Mouse (Mus musculus) heart, embryonic 15.5 days (tissue): ENCODE results near the gene Gcnt2. TPM values are rescaled to one million over a fixed set of nuclear protein-coding genes. Genes with fewer than 3 reads are reported as not detected.
A peak's percentile ranks its signal among the peaks of the same experiment; 100 is the strongest.
"Not testable (repeated sequence)": the region's sequence is repeated elsewhere in the genome, so short reads cannot be mapped to it uniquely, and the experiment has no call there.

Experiments used
- ATAC-seq: fragments of 200-750 bp; cut with Nextera tagmentation; replicated peaks from 2 replicates; pipeline ENCODE4 v1.8.0; 2017; ENCODE audit warnings: low read depth, moderate TSS enrichment; ENCODE audit not compliant: insufficient number of reproducible peaks, insufficient read depth, low FRiP score
- H3K27ac ChIP-seq: fragments of 300-500 bp; sonication (generic); 2 replicates; pipeline ENCODE4 v1.5.1; 2015; ENCODE audit warnings: mild to moderate bottlenecking, inconsistent platforms
- H3K27me3 ChIP-seq: fragments of 300-500 bp; sonication (generic); 2 replicates; pipeline ENCODE4 v1.6.1; 2015; ENCODE audit warnings: inconsistent platforms
- H3K36me3 ChIP-seq: fragments of 300-500 bp; sonication (generic); 2 replicates; pipeline ENCODE4 v1.6.1; 2015; ENCODE audit warnings: mild to moderate bottlenecking, inconsistent platforms
- H3K4me1 ChIP-seq: fragments of 300-500 bp; sonication (generic); replicated peaks from 2 replicates; pipeline ENCODE4 v1.6.1; 2015; ENCODE audit warnings: inconsistent platforms
- H3K4me2 ChIP-seq: fragments of 300-500 bp; sonication (generic); 2 replicates; pipeline ENCODE4 v1.6.1; 2015; ENCODE audit warnings: inconsistent platforms, mild to moderate bottlenecking, moderate library complexity
- H3K4me3 ChIP-seq: fragments of 300-500 bp; sonication (generic); 2 replicates; pipeline ENCODE4 v1.5.1; 2015; ENCODE audit warnings: mild to moderate bottlenecking, inconsistent platforms
- H3K9ac ChIP-seq: fragments of 300-500 bp; sonication (generic); 2 replicates; pipeline ENCODE4 v1.6.1; 2015; ENCODE audit warnings: mild to moderate bottlenecking, inconsistent platforms
- H3K9me3 ChIP-seq: fragments of 300-500 bp; sonication (generic); replicated peaks from 2 replicates; pipeline ENCODE4 v1.6.1; 2016; ENCODE audit warnings: inconsistent platforms
- WGBS: fragments of 180-500 bp; shearing (Covaris S2); methylation state at CpG from one replicate; pipeline ENCODE4 v1.1.7; 2015; ENCODE audit warnings: mixed read lengths; 5-methylcytosine and 5-hydroxymethylcytosine counted together
- polyA plus RNA-seq: library from polyadenylated mRNA; unstranded; fragments of >200 nt; fragmentation: Nextera tagmentation; extraction: Ambion mirVana; gene quantifications from 2 replicates; pipeline ENCODE4 v1.2.1, GENCODE M21; 2015

Gcnt2 gene
- polyA plus RNA-seq, 1 experiment from 2014 or later: 3.4 TPM

- 51% methylated on average over 4 of the region's 4 CpGs for WGBS
- Histone ChIP-seq H3K4me3 (no peak overlapping the region), H3K4me2 (no peak overlapping the region), H3K27me3 (no peaks in the 10 kb centered on the region), H3K27ac (peak overlapping the region; percentile 58), H3K9ac (no peak overlapping the region), H3K36me3 (no peaks in the 10 kb centered on the region), H3K4me1 (no peaks in the 10 kb centered on the region), H3K9me3 (no peaks in the 10 kb centered on the region)
- ATAC-seq: no peak; the same call in 1 of the 2 replicates
These were observed 119.1 kb downstream of the Gcnt2 start for GRCm38 (mm10) chr13:40978652-40979051.

- H3K36me3 ChIP-seq: no peaks in the 10 kb centered on the region
- no peaks in the 10 kb centered on the region for H3K4me1 ChIP-seq
- H3K27ac ChIP-seq: peak overlapping the region; percentile 58
- no peak for ATAC-seq
- H3K4me2 ChIP-seq: no peak overlapping the region
- no peaks in the 10 kb centered on the region for H3K9me3 ChIP-seq
- H3K9ac ChIP-seq: no peak overlapping the region
- no peak overlapping the region for H3K4me3 ChIP-seq
- WGBS: 53% methylated on average over 2 of the region's 2 CpGs
- H3K27me3 ChIP-seq: no peaks in the 10 kb centered on the region
These were observed 119.8 kb downstream of the Gcnt2 start for GRCm38 (mm10) chr13:40979321-40979720.

- Histone ChIP-seq H3K4me3 (no peak overlapping the region), H3K27ac (no peak overlapping the region), H3K4me1 (no peaks in the 10 kb centered on the region), H3K9ac (no peak overlapping the region), H3K4me2 (no peak overlapping the region), H3K36me3 (no peaks in the 10 kb centered on the region), H3K27me3 (no peaks in the 10 kb centered on the region), H3K9me3 (no peaks in the 10 kb centered on the region)
- WGBS: 79% methylated on average over 1 of the region's 1 CpGs
- ATAC-seq: no peak
These were observed 123.2 kb downstream of the Gcnt2 start for GRCm38 (mm10) chr13:40982759-40983158.

- H3K27me3 ChIP-seq: no peaks in the 10 kb centered on the region
- H3K9me3 ChIP-seq: no peaks in the 10 kb centered on the region
- ATAC-seq: no peak
- no peaks in the 10 kb centered on the region for H3K4me1 ChIP-seq
- H3K36me3 ChIP-seq: no peaks in the 10 kb centered on the region
- H3K4me3 ChIP-seq: no peak overlapping the region
- 89% methylated on average over 5 of the region's 5 CpGs for WGBS
- no peak overlapping the region for H3K4me2 ChIP-seq
- no peak overlapping the region for H3K27ac ChIP-seq
- H3K9ac ChIP-seq: no peak overlapping the region
These were observed 126.5 kb downstream of the Gcnt2 start for GRCm38 (mm10) chr13:40986081-40986480.

GRCm38 (mm10) chr13:40987608-40988303 lies 128.2 kb downstream of the Gcnt2 start:
- ATAC-seq, H3K4me1 ChIP-seq, H3K27ac ChIP-seq, H3K9me3 ChIP-seq, H3K36me3 ChIP-seq, H3K27me3 ChIP-seq, H3K4me3 ChIP-seq, H3K4me2 ChIP-seq, H3K9ac ChIP-seq: not testable (repeated sequence)
- 56% methylated on average over 4 of the region's 4 CpGs for WGBS

- H3K9me3 ChIP-seq: no peaks in the 10 kb centered on the region
- H3K27me3 ChIP-seq: no peaks in the 10 kb centered on the region
- H3K36me3 ChIP-seq: no peaks in the 10 kb centered on the region
- no peak for ATAC-seq
- no peaks in the 10 kb centered on the region for H3K4me1 ChIP-seq
- no peak overlapping the region for H3K4me2 ChIP-seq
- no peak overlapping the region for H3K9ac ChIP-seq
- WGBS: 49% methylated on average over 2 of the region's 2 CpGs
- H3K27ac ChIP-seq: no peak overlapping the region
- H3K4me3 ChIP-seq: no peak overlapping the region
These were observed 128.9 kb downstream of the Gcnt2 start for GRCm38 (mm10) chr13:40988418-40988817.

- Histone ChIP-seq H3K4me1 (peaks cover 7% of the 10 kb centered on the region; the same call in 1 of the 2 replicates), H3K27me3 (no peaks in the 10 kb centered on the region), H3K9me3 (no peaks in the 10 kb centered on the region), H3K4me3 (no peak overlapping the region), H3K9ac (no peak overlapping the region), H3K27ac (peak overlapping the region; percentile 24; the same call in 1 of the 2 replicates), H3K4me2 (peak overlapping the region; percentile 22; the same call in 1 of the 2 replicates), H3K36me3 (no peaks in the 10 kb centered on the region)
- WGBS: 18% methylated on average over 8 of the region's 8 CpGs
- no peak for ATAC-seq
These were observed 135.1 kb downstream of the Gcnt2 start for GRCm38 (mm10) chr13:40994487-40995263.

GRCm38 (mm10) chr13:40998537-40998936 lies 139.0 kb downstream of the Gcnt2 start:
- not testable (repeated sequence) for H3K4me3 ChIP-seq, H3K9ac ChIP-seq, H3K27ac ChIP-seq, H3K36me3 ChIP-seq, H3K4me2 ChIP-seq, H3K27me3 ChIP-seq, H3K9me3 ChIP-seq, ATAC-seq
- peaks cover 18% of the 10 kb centered on the region for H3K4me1 ChIP-seq
- 82% methylated on average over 5 of the region's 5 CpGs for WGBS

GRCm38 (mm10) chr13:41000140-41000925 lies 140.8 kb downstream of the Gcnt2 start:
- H3K36me3 ChIP-seq: peaks cover 9% of the 10 kb centered on the region; the same call in 1 of the 2 replicates
- peaks cover 11% of the 10 kb centered on the region for H3K4me1 ChIP-seq
- no peaks in the 10 kb centered on the region for H3K27me3 ChIP-seq
- no peaks in the 10 kb centered on the region for H3K9me3 ChIP-seq
- H3K27ac ChIP-seq: peak overlapping the region; percentile 98
- peak overlapping the region; percentile 100 for H3K4me3 ChIP-seq
- 1% methylated on average over 25 of the region's 25 CpGs for WGBS
- peak; percentile 61 for ATAC-seq
- peak overlapping the region; percentile 92 for H3K4me2 ChIP-seq
- peak overlapping the region; percentile 97 for H3K9ac ChIP-seq

GRCm38 (mm10) chr13:41000926-41001639 lies 141.5 kb downstream of the Gcnt2 start, which contains the start of gene Pak1ip1:
TSS of gene Pak1ip1 (plus strand) at chr13:41001023.
- H3K4me1 ChIP-seq: peaks cover 11% of the 10 kb centered on the region
- ATAC-seq: peak; percentile 91
- WGBS: under 1% methylated on average over 58 of the region's 58 CpGs

More at GRCm38 (mm10) chr13:41000926-41001639, 141.5 kb downstream of the Gcnt2 start, which contains the start of gene Pak1ip1:
- Histone ChIP-seq H3K27me3 (no peaks in the 10 kb centered on the region), H3K4me2 (peak within 1 kb of the TSS; percentile 92), H3K9me3 (no peaks in the 10 kb centered on the region), H3K9ac (peak within 1 kb of the TSS; percentile 97), H3K36me3 (peaks cover 16% of the 10 kb centered on the region), H3K4me3 (peak within 1 kb of the TSS; percentile 100), H3K27ac (peak within 1 kb of the TSS; percentile 98)
